Mouse (Mus musculus): ENCODE data around the gene Ccdc88c. TPM values are rescaled to one million over a fixed set of nuclear protein-coding genes. Genes with fewer than 3 reads are reported as not detected.
"Not testable (repeated sequence)": the region's sequence is repeated elsewhere in the genome, so short reads cannot be mapped to it uniquely, and the experiment has no call there.

Ccdc88c gene
- polyA plus RNA-seq, 1 experiment from 2014 or later: 13.3 TPM

DNA sequence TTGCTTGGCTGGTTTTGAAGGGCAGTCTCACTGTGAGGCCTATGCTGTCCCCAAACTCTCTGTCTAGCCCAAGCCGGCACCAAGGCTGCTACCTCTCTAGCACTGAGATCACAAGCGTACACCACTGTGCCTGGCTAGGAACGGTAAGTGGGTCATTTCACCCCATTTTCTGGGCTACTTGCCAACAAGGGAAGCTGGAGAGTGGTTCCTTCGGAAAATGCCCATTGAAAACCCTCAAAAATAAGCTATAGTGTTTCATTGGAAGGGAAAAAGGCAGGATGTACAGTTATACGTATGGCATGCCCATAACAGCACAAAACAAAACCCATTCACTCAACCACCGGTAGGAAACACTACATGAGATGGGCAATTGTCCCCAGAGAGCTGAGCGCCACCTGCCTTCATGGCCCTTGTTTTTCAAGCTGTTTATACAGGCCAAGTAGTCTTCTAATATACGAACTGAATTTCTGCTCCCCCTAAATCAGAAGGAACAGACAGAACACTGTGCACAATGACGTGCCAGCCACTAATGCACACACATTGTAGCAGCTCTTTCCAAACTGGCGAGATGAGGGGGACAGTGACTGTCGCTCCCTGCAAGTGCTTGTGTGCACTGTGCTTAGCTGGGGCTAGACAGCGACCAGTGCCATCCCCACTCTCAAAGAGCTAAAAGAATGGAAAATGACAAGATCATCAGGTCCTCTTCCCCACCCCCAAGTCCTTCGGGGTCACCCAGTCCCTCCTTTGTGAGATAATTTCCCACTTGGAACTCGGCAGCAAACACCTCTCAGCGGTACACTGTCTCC is 8.4 kb downstream of the Ccdc88c start:
- Histone ChIP-seq H3K27ac (no peak overlapping the region), H3K27me3 (ENCODE audit: control insufficient read depth, insufficient read depth, low read length) (no peaks in the 10 kb centered on the region), H3K4me1 (replicated peaks; ENCODE audit: control insufficient read depth, insufficient read depth, low read length) (peaks cover 43% of the 10 kb centered on the region), H3K9ac (no peak overlapping the region), H3K4me3 (replicated peaks; ENCODE audit: low read length) (no peak overlapping the region), H3K4me2 (replicated peaks) (no peak overlapping the region), H3K36me3 (replicated peaks; ENCODE audit: control insufficient read depth, insufficient read depth) (peaks cover 4% of the 10 kb centered on the region; the same call in 1 of the 2 replicates), H3K9me3 (ENCODE audit: control insufficient read depth, low read length) (no peaks in the 10 kb centered on the region)
- ATAC-seq (ENCODE audit: low FRiP score): no peak
- DNase-seq (ENCODE audit: low spot score): no peak
- WGBS: 68% methylated on average over 15 of the region's 15 CpGs

DNA sequence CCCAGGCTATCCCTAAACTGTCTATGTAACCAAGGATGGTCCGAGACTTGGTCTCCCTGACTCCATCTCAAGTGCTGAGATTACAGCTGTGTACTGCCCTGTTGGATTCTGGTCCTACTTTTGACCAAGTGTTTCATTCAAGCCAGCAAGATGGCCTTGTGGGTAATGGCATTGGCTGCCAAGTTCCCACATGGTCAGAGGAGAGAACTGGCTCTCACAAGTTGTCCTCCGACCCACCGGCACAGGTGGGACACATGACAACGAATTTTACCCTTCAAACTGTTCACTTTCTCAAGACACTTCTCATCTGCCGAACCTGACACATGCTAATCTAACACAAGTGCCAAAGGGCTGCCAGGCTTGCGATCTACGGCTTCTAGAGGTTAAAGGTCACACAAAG is 9.4 kb downstream of the Ccdc88c start:
- H3K4me1 ChIP-seq (replicated peaks; ENCODE audit: control insufficient read depth, insufficient read depth, low read length): peaks cover 39% of the 10 kb centered on the region
- H3K9ac ChIP-seq: no peak overlapping the region
- no peak for ATAC-seq (ENCODE audit: low FRiP score)
- peak overlapping the region; percentile 44; the same call in 1 of the 2 replicates for H3K27ac ChIP-seq
- peaks cover 4% of the 10 kb centered on the region; the same call in 1 of the 2 replicates for H3K36me3 ChIP-seq (replicated peaks; ENCODE audit: control insufficient read depth, insufficient read depth)
- no peak for DNase-seq (ENCODE audit: low spot score)
- 88% methylated on average over 7 of the region's 7 CpGs for WGBS
- no peaks in the 10 kb centered on the region for H3K27me3 ChIP-seq (ENCODE audit: control insufficient read depth, insufficient read depth, low read length)
- no peaks in the 10 kb centered on the region for H3K9me3 ChIP-seq (ENCODE audit: control insufficient read depth, low read length)
- no peak overlapping the region for H3K4me2 ChIP-seq (replicated peaks)
- no peak overlapping the region for H3K4me3 ChIP-seq (replicated peaks; ENCODE audit: low read length)

DNA sequence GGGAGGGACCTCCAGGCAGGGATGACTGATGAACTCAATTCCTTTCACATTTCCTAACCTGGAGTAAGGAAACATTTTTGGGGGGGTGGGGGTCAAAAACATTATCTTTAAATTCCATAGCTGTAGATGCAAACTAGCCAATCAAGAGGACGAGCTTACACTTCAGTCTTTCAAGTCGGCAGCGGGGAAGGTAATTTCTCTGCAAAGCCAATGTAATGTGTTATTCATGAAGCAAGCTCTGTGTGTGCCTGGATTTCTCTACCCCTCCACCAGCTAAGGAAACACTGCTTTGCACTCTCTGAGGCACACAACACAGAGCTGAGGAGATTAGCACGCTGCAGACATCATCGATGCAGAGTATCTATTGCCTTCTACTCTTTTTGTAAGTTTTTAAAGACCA is 9.8 kb downstream of the Ccdc88c start:
- WGBS: 25% methylated on average over 5 of the region's 5 CpGs
- H3K27ac ChIP-seq: peak overlapping the region; percentile 44; the same call in 1 of the 2 replicates
- H3K4me3 ChIP-seq (replicated peaks; ENCODE audit: low read length): no peak overlapping the region
- peaks cover 4% of the 10 kb centered on the region; the same call in 1 of the 2 replicates for H3K36me3 ChIP-seq (replicated peaks; ENCODE audit: control insufficient read depth, insufficient read depth)
- DNase-seq (ENCODE audit: low spot score): no peak
- H3K9ac ChIP-seq: no peak overlapping the region
- peaks cover 39% of the 10 kb centered on the region for H3K4me1 ChIP-seq (replicated peaks; ENCODE audit: control insufficient read depth, insufficient read depth, low read length)
- no peaks in the 10 kb centered on the region for H3K9me3 ChIP-seq (ENCODE audit: control insufficient read depth, low read length)
- no peaks in the 10 kb centered on the region for H3K27me3 ChIP-seq (ENCODE audit: control insufficient read depth, insufficient read depth, low read length)
- no peak for ATAC-seq (ENCODE audit: low FRiP score)
- H3K4me2 ChIP-seq (replicated peaks): peak overlapping the region; percentile 6; the same call in 1 of the 2 replicates

GRCm38 (mm10) chr12:101017971-101018371 is 10.9 kb downstream of the Ccdc88c start:
- Histone ChIP-seq H3K27ac (peak overlapping the region; percentile 44), H3K9me3 (ENCODE audit: control insufficient read depth, low read length) (no peaks in the 10 kb centered on the region), H3K4me3 (replicated peaks; ENCODE audit: low read length) (no peak overlapping the region), H3K4me1 (replicated peaks; ENCODE audit: control insufficient read depth, insufficient read depth, low read length) (peaks cover 42% of the 10 kb centered on the region), H3K27me3 (ENCODE audit: control insufficient read depth, insufficient read depth, low read length) (no peaks in the 10 kb centered on the region), H3K9ac (peak overlapping the region; percentile 24; the same call in 1 of the 2 replicates), H3K36me3 (replicated peaks; ENCODE audit: control insufficient read depth, insufficient read depth) (peaks cover 4% of the 10 kb centered on the region; the same call in 1 of the 2 replicates), H3K4me2 (replicated peaks) (peak overlapping the region; percentile 6; the same call in 1 of the 2 replicates)
- 20% methylated on average over 6 of the region's 6 CpGs for WGBS
- ATAC-seq (ENCODE audit: low FRiP score) (peak; percentile 22; the same call in 1 of the 2 replicates), DNase-seq (ENCODE audit: low spot score) (no peak)

- no peak for ATAC-seq (ENCODE audit: low FRiP score)
- no peaks in the 10 kb centered on the region for H3K9me3 ChIP-seq (ENCODE audit: control insufficient read depth, low read length)
- WGBS: 40% methylated on average over 5 of the region's 5 CpGs
Measured at GRCm38 (mm10) chr12:101016412-101016928, 12.4 kb downstream of the Ccdc88c start.

GRCm38 (mm10) chr12:101015926-101016325 is 12.9 kb downstream of the Ccdc88c start:
- ATAC-seq (ENCODE audit: low FRiP score): no peak
- Histone ChIP-seq H3K4me2 (replicated peaks) (no peak overlapping the region), H3K4me1 (replicated peaks; ENCODE audit: control insufficient read depth, insufficient read depth, low read length) (peaks cover 51% of the 10 kb centered on the region), H3K27ac (no peak overlapping the region; the same call in 1 of the 2 replicates), H3K27me3 (ENCODE audit: control insufficient read depth, insufficient read depth, low read length) (no peaks in the 10 kb centered on the region), H3K9me3 (ENCODE audit: control insufficient read depth, low read length) (no peaks in the 10 kb centered on the region), H3K4me3 (replicated peaks; ENCODE audit: low read length) (no peak overlapping the region), H3K9ac (no peak overlapping the region), H3K36me3 (replicated peaks; ENCODE audit: control insufficient read depth, insufficient read depth) (no peaks in the 10 kb centered on the region)
- no peak for DNase-seq (ENCODE audit: low spot score)
- 36% methylated on average over 4 of the region's 4 CpGs for WGBS

More at GRCm38 (mm10) chr12:101016412-101016928, 12.4 kb downstream of the Ccdc88c start:
- Histone ChIP-seq H3K4me1 (replicated peaks; ENCODE audit: control insufficient read depth, insufficient read depth, low read length) (peaks cover 51% of the 10 kb centered on the region), H3K27me3 (ENCODE audit: control insufficient read depth, insufficient read depth, low read length) (no peaks in the 10 kb centered on the region), H3K4me3 (replicated peaks; ENCODE audit: low read length) (no peak overlapping the region), H3K9ac (no peak overlapping the region), H3K27ac (no peak overlapping the region), H3K4me2 (replicated peaks) (no peak overlapping the region), H3K36me3 (replicated peaks; ENCODE audit: control insufficient read depth, insufficient read depth) (peaks cover 3% of the 10 kb centered on the region; the same call in 1 of the 2 replicates)
- DNase-seq (ENCODE audit: low spot score): no peak

- no peaks in the 10 kb centered on the region for H3K27me3 ChIP-seq (ENCODE audit: control insufficient read depth, insufficient read depth, low read length)
- no peak for DNase-seq (ENCODE audit: low spot score)
- H3K4me2 ChIP-seq (replicated peaks): no peak overlapping the region
- no peak overlapping the region for H3K9ac ChIP-seq
- H3K4me3 ChIP-seq (replicated peaks; ENCODE audit: low read length): no peak overlapping the region
- ATAC-seq (ENCODE audit: low FRiP score): no peak
- no peaks in the 10 kb centered on the region for H3K36me3 ChIP-seq (replicated peaks; ENCODE audit: control insufficient read depth, insufficient read depth)
- H3K27ac ChIP-seq: no peak overlapping the region
- 87% methylated on average over 11 of the region's 11 CpGs for WGBS
- H3K4me1 ChIP-seq (replicated peaks; ENCODE audit: control insufficient read depth, insufficient read depth, low read length): peaks cover 51% of the 10 kb centered on the region
- H3K9me3 ChIP-seq (ENCODE audit: control insufficient read depth, low read length): no peaks in the 10 kb centered on the region
Measured at GRCm38 (mm10) chr12:101015165-101015560, 13.7 kb downstream of the Ccdc88c start.

DNA sequence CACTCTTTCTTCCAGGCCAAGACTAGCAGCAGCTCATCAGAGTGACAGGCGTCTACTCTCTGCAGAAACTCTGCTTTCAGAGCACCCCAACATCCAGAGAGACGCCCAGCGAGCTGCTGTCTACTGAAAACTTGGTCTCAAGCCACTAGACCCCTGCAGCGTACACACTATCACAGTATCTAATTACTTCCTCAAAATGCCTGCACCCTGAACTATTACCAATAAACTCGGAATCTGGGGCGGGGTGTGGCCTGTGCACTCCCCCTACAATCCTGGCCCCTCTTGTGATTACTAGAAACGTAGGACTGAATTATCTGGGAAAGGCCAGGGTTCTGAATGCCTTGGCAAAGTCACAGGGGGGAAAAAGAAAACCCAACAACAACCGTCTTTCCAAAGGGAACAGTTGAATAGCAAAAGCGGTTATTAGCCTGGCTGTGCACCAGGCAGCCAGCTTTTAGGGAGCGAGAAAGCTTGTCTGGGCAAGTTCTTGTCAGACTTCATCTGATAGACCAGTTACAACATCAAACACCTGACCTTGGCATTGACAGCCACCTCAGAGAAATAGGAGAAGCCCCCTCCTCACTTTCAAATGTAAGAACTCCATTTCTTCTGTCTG is 14.2 kb downstream of the Ccdc88c start:
- ATAC-seq (ENCODE audit: low FRiP score): no peak
- Histone ChIP-seq H3K27me3 (ENCODE audit: control insufficient read depth, insufficient read depth, low read length) (no peaks in the 10 kb centered on the region), H3K27ac (no peak overlapping the region), H3K4me1 (replicated peaks; ENCODE audit: control insufficient read depth, insufficient read depth, low read length) (peaks cover 49% of the 10 kb centered on the region), H3K4me3 (replicated peaks; ENCODE audit: low read length) (no peak overlapping the region), H3K36me3 (replicated peaks; ENCODE audit: control insufficient read depth, insufficient read depth) (no peaks in the 10 kb centered on the region), H3K4me2 (replicated peaks) (no peak overlapping the region), H3K9me3 (ENCODE audit: control insufficient read depth, low read length) (no peaks in the 10 kb centered on the region), H3K9ac (no peak overlapping the region)
- WGBS: 73% methylated on average over 10 of the region's 10 CpGs
- DNase-seq (ENCODE audit: low spot score): no peak

DNA sequence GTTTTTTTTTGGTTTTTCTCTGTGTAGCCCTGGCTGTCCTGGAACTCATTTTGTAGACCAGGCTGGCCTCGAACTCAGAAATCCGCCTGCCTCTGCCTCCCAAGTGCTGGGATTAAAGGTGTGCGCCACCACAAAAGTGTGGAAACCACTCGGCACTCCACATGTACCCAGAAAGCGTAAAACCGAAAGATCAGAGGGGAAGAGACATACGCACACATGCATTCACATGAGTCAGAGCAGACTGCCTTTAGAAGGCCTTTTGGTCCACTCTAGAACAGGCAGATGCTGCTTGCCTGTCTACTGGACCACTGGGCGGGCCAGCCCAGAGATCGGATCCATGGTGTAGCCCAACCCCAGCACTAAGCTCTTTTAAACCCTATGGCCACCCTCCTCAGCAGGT is 15.2 kb downstream of the Ccdc88c start:
- not testable (repeated sequence) for H3K9me3 ChIP-seq (ENCODE audit: control insufficient read depth, low read length); H3K27me3 ChIP-seq (ENCODE audit: control insufficient read depth, insufficient read depth, low read length)

More for the DNA sequence above, 15.2 kb downstream of the Ccdc88c start:
- not testable (repeated sequence) for H3K36me3 ChIP-seq (replicated peaks; ENCODE audit: control insufficient read depth, insufficient read depth); H3K9ac ChIP-seq; DNase-seq (ENCODE audit: low spot score); H3K4me3 ChIP-seq (replicated peaks; ENCODE audit: low read length); H3K27ac ChIP-seq; ATAC-seq (ENCODE audit: low FRiP score); H3K4me2 ChIP-seq (replicated peaks)
- WGBS: 92% methylated on average over 9 of the region's 9 CpGs
- H3K4me1 ChIP-seq (replicated peaks; ENCODE audit: control insufficient read depth, insufficient read depth, low read length): peaks cover 40% of the 10 kb centered on the region
